Mouse (Mus musculus) erythroblast, embryonic 14.5 days (primary cell): ENCODE data around the gene Phactr3.

ENCODE experiments used
- GATA1 ChIP-seq: IDR thresholded peaks from 2 replicates; pipeline ENCODE4 v1.6.1; 2012; ENCODE audit warnings: low read length, inconsistent platforms, mixed read lengths
- TAL1 ChIP-seq: IDR thresholded peaks from 3 replicates; pipeline ENCODE4 v1.6.1; 2012; ENCODE audit warnings: low read length, inconsistent platforms, mixed read lengths

DNA sequence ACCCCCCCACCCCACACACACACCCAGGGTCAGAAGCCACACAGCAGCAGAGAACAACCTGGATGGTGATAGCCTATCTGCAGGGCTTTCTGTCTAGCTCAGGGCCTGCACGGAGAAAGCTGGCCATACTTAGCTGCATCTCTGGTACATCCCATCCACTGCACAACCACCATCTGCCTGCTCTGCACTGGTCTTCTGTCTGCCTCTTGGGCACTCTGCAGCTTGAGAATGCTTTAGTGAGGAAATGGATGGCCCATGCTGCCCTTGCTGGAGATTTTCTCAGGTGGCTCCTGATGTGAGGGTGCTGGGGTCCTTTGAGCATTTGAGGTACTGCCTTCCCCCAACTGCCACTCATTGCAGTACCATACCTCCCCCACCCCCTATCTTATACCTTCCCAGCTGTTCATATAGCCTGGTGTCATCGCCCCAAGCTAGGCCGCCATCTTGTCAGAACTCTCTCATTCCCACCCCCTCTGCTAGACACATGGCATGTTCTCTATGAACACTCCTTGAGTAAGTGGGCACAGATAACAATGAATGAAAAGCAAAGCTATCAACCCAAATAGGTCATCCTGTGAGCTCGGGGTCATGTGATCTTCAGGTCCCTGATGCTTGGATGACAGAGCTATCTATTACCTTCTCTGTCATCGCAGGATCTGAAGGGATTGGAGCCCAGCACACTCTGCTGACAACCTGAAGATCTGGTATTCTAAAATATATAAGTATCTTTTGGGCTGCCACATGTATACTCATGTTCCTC, 13.0 kb downstream of the Phactr3 start:
- TF ChIP-seq GATA1 (no peak), TAL1 (no peak)
